Mouse (Mus musculus) embryonic fibroblast, embryonic 13.5 days (primary cell): Measurements from ENCODE around the gene Ndufa6. TPM values are rescaled to one million over a fixed set of nuclear protein-coding genes. Genes with fewer than 3 reads are reported as not detected.

ENCODE experiments used
- H3K27ac ChIP-seq: 2 replicates; pipeline ENCODE4 v1.5.1; 2012; ENCODE audit warnings: low read length, control low read depth, inconsistent platforms; ENCODE audit not compliant: insufficient read depth
- H3K4me1 ChIP-seq: 2 replicates; pipeline ENCODE4 v1.6.1; 2011; ENCODE audit warnings: low read length; ENCODE audit not compliant: control insufficient read depth, insufficient read depth
- H3K4me3 ChIP-seq: 2 replicates; pipeline ENCODE4 v1.5.1; 2011; ENCODE audit warnings: mild to moderate bottlenecking, control low read depth, low read length; ENCODE audit not compliant: insufficient read depth
- CTCF ChIP-seq: IDR thresholded peaks from 2 replicates; pipeline ENCODE4 v1.5.1; 2011; ENCODE audit warnings: mild to moderate bottlenecking, control low read depth, low read length, moderate library complexity, borderline replicate concordance; ENCODE audit not compliant: insufficient read depth
- POLR2A ChIP-seq: IDR thresholded peaks from 2 replicates; pipeline ENCODE4 v1.6.1; 2011; ENCODE audit warnings: low read depth, mild to moderate bottlenecking, control low read depth, low read length, moderate library complexity
- polyA plus RNA-seq: library from polyadenylated mRNA; stranded (reverse); fragments of >200 nt; gene quantifications from 2 replicates; pipeline ENCODE4 v1.2.4, GENCODE M21; 2011; ENCODE audit warnings: low read depth; ENCODE audit not compliant: missing spikeins, insufficient read length

Ndufa6 gene
- polyA plus RNA-seq, 1 experiment: 171 TPM

GRCm38 (mm10) chr15:82379871-82380713 lies 26.0 kb upstream of the Ndufa6 start, which contains the start of gene Cyp2d22:
Cyp2d22 (minus strand) TSS chr15:82380260.
- TF ChIP-seq CTCF: no peak
- peak; percentile 41; the same call in 1 of the 2 replicates for TF ChIP-seq POLR2A
- Histone ChIP-seq H3K4me1 (0 out of 2 replicates have a peak, but pooled peaks cover 4% of the 10 kb centered on the region), H3K27ac (no peak within 1 kb of the TSS), H3K4me3 (peak within 1 kb of the TSS; percentile 46)

- Histone ChIP-seq H3K4me3 (peak overlapping the region; percentile 46), H3K27ac (no peak overlapping the region), H3K4me1 (0 out of 2 replicates have a peak, but pooled peaks cover 4% of the 10 kb centered on the region)
- TF ChIP-seq CTCF (no peak), POLR2A (no peak)
These were observed 25.4 kb upstream of the Ndufa6 start for GRCm38 (mm10) chr15:82379511-82379870.

GRCm38 (mm10) chr15:82378261-82379180 lies 24.4 kb upstream of the Ndufa6 start:
- H3K27ac ChIP-seq: 0 out of 2 replicates have a peak overlapping the region, but pooled peaks have one; percentile 20
- no peak overlapping the region for H3K4me3 ChIP-seq

GRCm38 (mm10) chr15:82377701-82378100 lies 23.6 kb upstream of the Ndufa6 start:
- TF ChIP-seq POLR2A (no peak), CTCF (no peak)
- Histone ChIP-seq H3K4me3 (no peak overlapping the region), H3K27ac (no peak overlapping the region), H3K4me1 (0 out of 2 replicates have a peak, but pooled peaks cover 4% of the 10 kb centered on the region)

More at GRCm38 (mm10) chr15:82378261-82379180, 24.4 kb upstream of the Ndufa6 start:
- 0 out of 2 replicates have a peak, but pooled peaks cover 4% of the 10 kb centered on the region for H3K4me1 ChIP-seq
- TF ChIP-seq CTCF (no peak), POLR2A (no peak)

GRCm38 (mm10) chr15:82376393-82377138 lies 22.4 kb upstream of the Ndufa6 start:
- no peak overlapping the region for H3K4me3 ChIP-seq
- TF ChIP-seq CTCF (no peak), POLR2A (no peak)
- H3K4me1 ChIP-seq: 0 out of 2 replicates have a peak, but pooled peaks cover 4% of the 10 kb centered on the region
- H3K27ac ChIP-seq: no peak overlapping the region

- Histone ChIP-seq H3K4me3 (no peak overlapping the region), H3K27ac (no peak overlapping the region), H3K4me1 (0 out of 2 replicates have a peak, but pooled peaks cover 4% of the 10 kb centered on the region)
- TF ChIP-seq POLR2A (no peak), CTCF (no peak)
These were observed 21.7 kb upstream of the Ndufa6 start for GRCm38 (mm10) chr15:82375855-82376254.

- no peak overlapping the region for H3K4me3 ChIP-seq
- H3K4me1 ChIP-seq: 0 out of 2 replicates have a peak, but pooled peaks cover 4% of the 10 kb centered on the region
- no peak overlapping the region for H3K27ac ChIP-seq
- TF ChIP-seq CTCF (no peak), POLR2A (no peak)
These were observed 20.3 kb upstream of the Ndufa6 start for GRCm38 (mm10) chr15:82374437-82374836.

GRCm38 (mm10) chr15:82372991-82373390 lies 18.9 kb upstream of the Ndufa6 start:
- Histone ChIP-seq H3K27ac (no peak overlapping the region), H3K4me1 (0 out of 2 replicates have a peak, but pooled peaks cover 4% of the 10 kb centered on the region), H3K4me3 (no peak overlapping the region)
- TF ChIP-seq CTCF: no peak

GRCm38 (mm10) chr15:82372446-82372845 lies 18.3 kb upstream of the Ndufa6 start:
- TF ChIP-seq POLR2A (no peak), CTCF (no peak)
- Histone ChIP-seq H3K27ac (no peak overlapping the region), H3K4me1 (0 out of 2 replicates have a peak, but pooled peaks cover 4% of the 10 kb centered on the region), H3K4me3 (no peak overlapping the region)
